Mouse (Mus musculus) hindbrain, embryonic 10.5 days (tissue): Measurements from ENCODE around the gene Tcte1. TPM values are rescaled to one million over a fixed set of nuclear protein-coding genes. Genes with fewer than 3 reads are reported as not detected.

ENCODE experiments used
- DNase-seq: peaks from one replicate; pipeline ENCODE4 v3.0.0-alpha.2; 2017; ENCODE audit warnings: low spot score
- H3K27ac ChIP-seq: fragments of 300-500 bp; sonication (generic); 2 replicates; pipeline ENCODE4 v1.5.1; 2016; ENCODE audit warnings: mild to moderate bottlenecking, moderate library complexity
- H3K27me3 ChIP-seq: fragments of 300-500 bp; sonication (generic); 2 replicates; pipeline ENCODE4 v1.6.1; 2016; ENCODE audit warnings: mild to moderate bottlenecking; ENCODE audit not compliant: poor library complexity, insufficient read depth, severe bottlenecking
- H3K36me3 ChIP-seq: fragments of 300-500 bp; sonication (generic); 2 replicates; pipeline ENCODE4 v1.6.1; 2016; ENCODE audit warnings: mild to moderate bottlenecking, moderate library complexity
- H3K4me1 ChIP-seq: fragments of 300-500 bp; sonication (generic); replicated peaks from 2 replicates; pipeline ENCODE4 v1.6.1; 2016; ENCODE audit warnings: mild to moderate bottlenecking
- H3K4me3 ChIP-seq: fragments of 300-500 bp; sonication (generic); 2 replicates; pipeline ENCODE4 v1.5.1; 2016; ENCODE audit warnings: mild to moderate bottlenecking, moderate library complexity
- H3K9me3 ChIP-seq: fragments of 300-500 bp; sonication (generic); 2 replicates; pipeline ENCODE4 v1.6.1; 2016; ENCODE audit warnings: mild to moderate bottlenecking, moderate library complexity
- WGBS: fragments of 180-500 bp; shearing (Covaris S2); methylation state at CpG from one replicate; pipeline ENCODE4 v1.1.7; 2016; 5-methylcytosine and 5-hydroxymethylcytosine counted together
- polyA plus RNA-seq: library from polyadenylated mRNA; unstranded; fragments of >200 nt; fragmentation: Nextera tagmentation; extraction: Ambion mirVana; gene quantifications from 2 replicates; pipeline ENCODE4 v1.2.1, GENCODE M21; 2016

The Tcte1 gene
- polyA plus RNA-seq, 1 experiment from 2014 or later = 3.8 TPM

DNA sequence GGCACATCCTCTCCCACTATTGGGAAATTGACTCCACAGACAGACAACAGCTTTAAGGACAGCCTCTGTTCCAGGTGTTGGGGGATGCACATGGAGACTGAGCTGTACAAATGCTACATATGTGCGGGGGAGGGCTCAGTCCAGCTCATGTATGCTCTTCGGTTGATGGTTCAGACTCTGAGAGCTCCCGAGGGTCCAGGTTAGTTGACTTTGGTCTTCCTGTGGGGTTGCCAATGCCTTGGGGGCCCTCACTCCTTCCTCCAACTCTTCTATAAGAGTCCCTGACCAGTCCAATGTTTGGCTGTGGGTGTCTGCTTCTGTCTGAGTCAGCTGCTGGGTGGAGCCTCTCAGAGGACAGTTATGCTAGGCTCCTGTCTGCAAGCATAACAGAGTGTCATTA lies 29.8 kb downstream of the Tcte1 start:
- Histone ChIP-seq H3K4me1 (peaks cover 70% of the 10 kb centered on the region), H3K27me3 (peaks cover 55% of the 10 kb centered on the region), H3K36me3 (no peaks in the 10 kb centered on the region), H3K9me3 (no peaks in the 10 kb centered on the region), H3K27ac (no peak overlapping the region), H3K4me3 (no peak overlapping the region)
- no peak for DNase-seq
- 89% methylated on average over 3 of the region's 3 CpGs for whole genome bisulfite sequencing

- no peak for DNase-seq
- Histone ChIP-seq H3K27me3 (peaks cover 55% of the 10 kb centered on the region), H3K27ac (no peak overlapping the region), H3K4me3 (no peak overlapping the region), H3K4me1 (peaks cover 70% of the 10 kb centered on the region), H3K9me3 (no peaks in the 10 kb centered on the region), H3K36me3 (0 out of 2 replicates have a peak, but pooled peaks cover 3% of the 10 kb centered on the region)
- WGBS = 39% methylated on average over 1 of the region's 1 CpGs
Measured at GRCm38 (mm10) chr17:45554420-45554819, 31.2 kb downstream of the Tcte1 start.

- H3K4me1 ChIP-seq = peaks cover 59% of the 10 kb centered on the region
- H3K27ac ChIP-seq = peak within 1 kb of the TSS; percentile 78
Measured at GRCm38 (mm10) chr17:45555452-45556106, 32.3 kb downstream of the Tcte1 start, which contains the start of gene Nfkbie. Gene Nfkbie, plus strand, starts transcription at chr17:45555703.

GRCm38 (mm10) chr17:45556107-45556489 lies 32.9 kb downstream of the Tcte1 start:
- Histone ChIP-seq H3K36me3 (peaks cover 9% of the 10 kb centered on the region; the same call in 1 of the 2 replicates), H3K9me3 (no peaks in the 10 kb centered on the region), H3K27me3 (peaks cover 47% of the 10 kb centered on the region), H3K4me1 (peaks cover 55% of the 10 kb centered on the region), H3K27ac (peak overlapping the region; percentile 78), H3K4me3 (peak overlapping the region; percentile 60)
- DNase-seq = no peak
- WGBS = 3% methylated on average over 14 of the region's 14 CpGs

More at GRCm38 (mm10) chr17:45555452-45556106, 32.3 kb downstream of the Tcte1 start, which contains the start of gene Nfkbie:
- Histone ChIP-seq H3K36me3 (peaks cover 9% of the 10 kb centered on the region; the same call in 1 of the 2 replicates), H3K9me3 (no peaks in the 10 kb centered on the region), H3K4me3 (peak within 1 kb of the TSS; percentile 60), H3K27me3 (peaks cover 51% of the 10 kb centered on the region)
- WGBS = under 1% methylated on average over 45 of the region's 45 CpGs
- DNase-seq = peak; percentile 97

GRCm38 (mm10) chr17:45556514-45557245 lies 33.4 kb downstream of the Tcte1 start:
- Histone ChIP-seq H3K36me3 (peaks cover 9% of the 10 kb centered on the region; the same call in 1 of the 2 replicates), H3K4me3 (peak overlapping the region; percentile 60), H3K4me1 (peaks cover 49% of the 10 kb centered on the region), H3K27ac (no peak overlapping the region), H3K27me3 (peaks cover 42% of the 10 kb centered on the region), H3K9me3 (no peaks in the 10 kb centered on the region)
- WGBS = 70% methylated on average over 3 of the region's 3 CpGs
- no peak for DNase-seq

- no peak for DNase-seq
- WGBS = 63% methylated on average over 7 of the region's 7 CpGs
- peaks cover 42% of the 10 kb centered on the region for H3K27me3 ChIP-seq
- no peaks in the 10 kb centered on the region for H3K9me3 ChIP-seq
- peak overlapping the region; percentile 60; the same call in 1 of the 2 replicates for H3K4me3 ChIP-seq
- H3K27ac ChIP-seq = 0 out of 2 replicates have a peak overlapping the region, but pooled peaks have one; percentile 36
- H3K36me3 ChIP-seq = peaks cover 9% of the 10 kb centered on the region; the same call in 1 of the 2 replicates
- H3K4me1 ChIP-seq = peaks cover 44% of the 10 kb centered on the region
Measured at GRCm38 (mm10) chr17:45557246-45557824, 34.1 kb downstream of the Tcte1 start.

GRCm38 (mm10) chr17:45557998-45558862 lies 35.0 kb downstream of the Tcte1 start:
- DNase-seq = no peak
- Histone ChIP-seq H3K4me3 (0 out of 2 replicates have a peak overlapping the region, but pooled peaks have one; percentile 2), H3K36me3 (peaks cover 9% of the 10 kb centered on the region; the same call in 1 of the 2 replicates), H3K9me3 (no peaks in the 10 kb centered on the region), H3K4me1 (peaks cover 44% of the 10 kb centered on the region), H3K27me3 (peaks cover 38% of the 10 kb centered on the region), H3K27ac (no peak overlapping the region)
- 69% methylated on average over 16 of the region's 16 CpGs for WGBS

GRCm38 (mm10) chr17:45559732-45560525 lies 36.7 kb downstream of the Tcte1 start:
- DNase-seq = no peak
- 90% methylated on average over 15 of the region's 15 CpGs for WGBS
- H3K4me3 ChIP-seq = no peak overlapping the region
- H3K36me3 ChIP-seq = peaks cover 9% of the 10 kb centered on the region; the same call in 1 of the 2 replicates
- H3K27me3 ChIP-seq = peaks cover 31% of the 10 kb centered on the region
- H3K9me3 ChIP-seq = no peaks in the 10 kb centered on the region
- H3K27ac ChIP-seq = no peak overlapping the region
- H3K4me1 ChIP-seq = peaks cover 54% of the 10 kb centered on the region

DNA sequence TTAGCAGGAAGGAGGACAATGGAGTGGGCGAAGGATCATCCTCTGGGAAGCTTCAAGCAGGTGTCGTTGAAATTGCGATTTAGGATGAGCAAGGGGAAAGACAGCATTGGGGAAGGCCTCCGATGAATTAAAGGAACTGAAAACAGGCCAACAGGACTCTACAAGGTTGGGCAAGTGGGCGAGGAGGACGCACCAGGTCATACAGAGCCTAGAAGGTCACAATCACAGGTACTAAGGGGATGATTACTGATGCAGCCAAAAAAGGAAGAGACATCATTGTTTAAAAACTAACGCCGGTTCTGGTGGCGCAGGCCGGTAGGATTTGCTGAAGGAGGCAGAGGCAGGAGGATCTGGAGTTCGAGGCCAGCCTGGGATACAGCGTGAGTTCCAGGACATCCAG lies 40.0 kb downstream of the Tcte1 start:
- H3K9me3 ChIP-seq = no peaks in the 10 kb centered on the region
- H3K4me3 ChIP-seq = peak overlapping the region; percentile 79; the same call in 1 of the 2 replicates
- peaks cover 9% of the 10 kb centered on the region; the same call in 1 of the 2 replicates for H3K27me3 ChIP-seq
- peaks cover 44% of the 10 kb centered on the region for H3K4me1 ChIP-seq
- WGBS = 80% methylated on average over 12 of the region's 12 CpGs
- no peak for DNase-seq
- H3K36me3 ChIP-seq = peaks cover 42% of the 10 kb centered on the region
- no peak overlapping the region for H3K27ac ChIP-seq

GRCm38 (mm10) chr17:45563655-45564530 lies 40.7 kb downstream of the Tcte1 start, which contains the start of gene Slc35b2:
Gene Slc35b2, plus strand, starts transcription at chr17:45563874.
- 0 out of 2 replicates have a peak, but pooled peaks cover 3% of the 10 kb centered on the region for H3K27me3 ChIP-seq
- H3K36me3 ChIP-seq = peaks cover 48% of the 10 kb centered on the region
- peak; percentile 94 for DNase-seq
- no peaks in the 10 kb centered on the region for H3K9me3 ChIP-seq
- WGBS = under 1% methylated on average over 61 of the region's 61 CpGs
- peaks cover 39% of the 10 kb centered on the region for H3K4me1 ChIP-seq
- peak within 1 kb of the TSS; percentile 79 for H3K4me3 ChIP-seq
- H3K27ac ChIP-seq = peak within 1 kb of the TSS; percentile 98
